Mouse (Mus musculus) kidney, postnatal 36 days (tissue): ENCODE results near the gene Samd8.

ENCODE experiments used
- DNase-seq, 2 experiments: peaks; one replicate each; pipeline ENCODE4 v3.0.0; 2021 to 2022; ENCODE audit warnings: mixed read lengths in 2 of 2

Gene Samd8

GRCm38 (mm10) chr14:21746251-21746650 lies 4.1 kb upstream of the Samd8 start:
- DNase-seq = no peak

- DNase-seq = no peak
These were observed 3.5 kb upstream of the Samd8 start for GRCm38 (mm10) chr14:21746846-21747245.

GRCm38 (mm10) chr14:21747436-21748141 lies 2.7 kb upstream of the Samd8 start:
- DNase-seq = no peak

- DNase-seq = peak; percentile 61 to 87
These were observed 2.0 kb upstream of the Samd8 start for GRCm38 (mm10) chr14:21748142-21748870.

- peak; percentile 77 to 79 for DNase-seq
These were observed 681 bp downstream of the Samd8 start, which contains the start of gene Dusp13 for GRCm38 (mm10) chr14:21750881-21751542. Gene Dusp13 (minus strand): TSS chr14:21751181.

GRCm38 (mm10) chr14:21752411-21752810 lies 2.1 kb downstream of the Samd8 start:
- peak in 1 of 2 experiments; percentile 39 for DNase-seq

GRCm38 (mm10) chr14:21753367-21753766 lies 3.0 kb downstream of the Samd8 start:
- no peak for DNase-seq

GRCm38 (mm10) chr14:21761560-21761959 lies 11.2 kb downstream of the Samd8 start:
- DNase-seq = no peak

GRCm38 (mm10) chr14:21763736-21764135 lies 13.4 kb downstream of the Samd8 start:
- DNase-seq = no peak

GRCm38 (mm10) chr14:21764646-21765045 lies 14.3 kb downstream of the Samd8 start:
- no peak for DNase-seq

- DNase-seq = peak in 1 of 2 experiments; percentile 19
These were observed 15.5 kb downstream of the Samd8 start for GRCm38 (mm10) chr14:21765754-21766397.

- DNase-seq = no peak
These were observed 16.1 kb downstream of the Samd8 start for GRCm38 (mm10) chr14:21766398-21766958.

- DNase-seq = no peak
These were observed 22.4 kb downstream of the Samd8 start for GRCm38 (mm10) chr14:21772506-21773281.

GRCm38 (mm10) chr14:21773946-21774345 lies 23.6 kb downstream of the Samd8 start:
- peak; percentile 35 to 48 for DNase-seq

- DNase-seq = peak; percentile 34 to 50
These were observed 25.9 kb downstream of the Samd8 start for GRCm38 (mm10) chr14:21776201-21776600.

- DNase-seq = peak; percentile 73 to 87
These were observed 36.2 kb downstream of the Samd8 start for GRCm38 (mm10) chr14:21786500-21786899.

GRCm38 (mm10) chr14:21787374-21787773 lies 37.0 kb downstream of the Samd8 start:
- peak; percentile 25 to 57 for DNase-seq

- DNase-seq = peak in 1 of 2 experiments; percentile 24
These were observed 37.8 kb downstream of the Samd8 start for GRCm38 (mm10) chr14:21788121-21788520.

GRCm38 (mm10) chr14:21790585-21791251 lies 40.4 kb downstream of the Samd8 start:
- peak in 1 of 2 experiments; percentile 21 for DNase-seq

GRCm38 (mm10) chr14:21791722-21792121 lies 41.4 kb downstream of the Samd8 start:
- no peak for DNase-seq

GRCm38 (mm10) chr14:21792250-21792649 lies 41.9 kb downstream of the Samd8 start:
- no peak for DNase-seq
